Mouse (Mus musculus) hindlimb bud, embryonic 11.5 days (tissue): ENCODE measurements around the gene Vars.

Experiments
- DNase-seq: peaks from one replicate; pipeline ENCODE4 v3.0.0-alpha.2; 2012; ENCODE audit warnings: low read depth, low spot score; ENCODE audit errors: extremely low spot score

Gene Vars

GRCm38 (mm10) chr17:35064951-35065947, 64.5 kb downstream of the Vars start, which contains the start of gene Ly6g6c:
Gene Ly6g6c (plus strand): TSS chr17:35065388.
- no peak for DNase-seq
